Mouse (Mus musculus) liver, embryonic 12.5 days (tissue): ENCODE results near the gene Abcc6. TPM values are rescaled to one million over a fixed set of nuclear protein-coding genes. Genes with fewer than 3 reads are reported as not detected.
"Not testable (repeated sequence)": the region's sequence is repeated elsewhere in the genome, so short reads cannot be mapped to it uniquely, and the experiment has no call there.

Experiments
- ATAC-seq: fragments of 200-750 bp; cut with Nextera tagmentation; 2 replicates; pipeline ENCODE4 v1.8.0; 2017; ENCODE audit warnings: moderate number of reproducible peaks, mild to moderate bottlenecking, moderate library complexity
- H3K27ac ChIP-seq: fragments of 300-500 bp; sonication (generic); 2 replicates; pipeline ENCODE4 v1.5.1; 2016; ENCODE audit warnings: mild to moderate bottlenecking
- H3K27me3 ChIP-seq: fragments of 300-500 bp; sonication (generic); replicated peaks from 2 replicates; pipeline ENCODE4 v1.6.1; 2016; ENCODE audit warnings: mild to moderate bottlenecking, moderate library complexity
- H3K36me3 ChIP-seq: fragments of 300-500 bp; sonication (generic); 2 replicates; pipeline ENCODE4 v1.6.1; 2016; ENCODE audit warnings: mild to moderate bottlenecking, moderate library complexity
- H3K4me1 ChIP-seq: fragments of 300-500 bp; sonication (generic); 2 replicates; pipeline ENCODE4 v1.6.1; 2016
- H3K4me2 ChIP-seq: fragments of 300-500 bp; sonication (generic); 2 replicates; pipeline ENCODE4 v1.6.1; 2016; ENCODE audit warnings: mild to moderate bottlenecking, moderate library complexity
- H3K4me3 ChIP-seq: fragments of 300-500 bp; sonication (generic); 2 replicates; pipeline ENCODE4 v1.5.1; 2016; ENCODE audit warnings: mild to moderate bottlenecking, moderate library complexity
- H3K9ac ChIP-seq: fragments of 300-500 bp; sonication (generic); 2 replicates; pipeline ENCODE4 v1.6.1; 2016; ENCODE audit warnings: mild to moderate bottlenecking, moderate library complexity
- H3K9me3 ChIP-seq: fragments of 300-500 bp; sonication (generic); replicated peaks from 2 replicates; pipeline ENCODE4 v1.6.1; 2016; ENCODE audit warnings: mild to moderate bottlenecking, moderate library complexity
- WGBS: fragments of 180-500 bp; shearing (Covaris S2); methylation state at CpG from one replicate; pipeline ENCODE4 v1.1.7; 2016; ENCODE audit not compliant: insufficient replicate concordance; 5-methylcytosine and 5-hydroxymethylcytosine counted together
- polyA plus RNA-seq: library from polyadenylated mRNA; unstranded; fragments of >200 nt; fragmentation: Nextera tagmentation; extraction: Ambion mirVana; gene quantifications from 2 replicates; pipeline ENCODE4 v1.2.1, GENCODE M21; 2016

Abcc6 gene
- polyA plus RNA-seq, 1 experiment from 2014 or later: 4.9 TPM

- H3K9me3 ChIP-seq: no peaks in the 10 kb centered on the region
- no peak overlapping the region for H3K4me2 ChIP-seq
- no peaks in the 10 kb centered on the region for H3K27me3 ChIP-seq
- H3K9ac ChIP-seq: no peak overlapping the region
- no peaks in the 10 kb centered on the region for H3K36me3 ChIP-seq
- ATAC-seq: peak; percentile 53; the same call in 1 of the 2 replicates
- H3K27ac ChIP-seq: no peak overlapping the region
- no peak overlapping the region for H3K4me3 ChIP-seq
- WGBS: 31% methylated on average over 6 of the region's 6 CpGs
- H3K4me1 ChIP-seq: no peaks in the 10 kb centered on the region
These were observed 56.0 kb downstream of the Abcc6 start for GRCm38 (mm10) chr7:45974103-45974502.

- no peaks in the 10 kb centered on the region for H3K9me3 ChIP-seq
- H3K36me3 ChIP-seq: no peaks in the 10 kb centered on the region
- H3K4me3 ChIP-seq: no peak overlapping the region
- no peak overlapping the region for H3K9ac ChIP-seq
- H3K4me1 ChIP-seq: no peaks in the 10 kb centered on the region
- 72% methylated on average over 6 of the region's 6 CpGs for WGBS
- no peak overlapping the region for H3K27ac ChIP-seq
- no peaks in the 10 kb centered on the region for H3K27me3 ChIP-seq
- no peak overlapping the region for H3K4me2 ChIP-seq
- no peak for ATAC-seq
These were observed 56.8 kb downstream of the Abcc6 start for GRCm38 (mm10) chr7:45973271-45973687.

- Histone ChIP-seq H3K36me3 (no peaks in the 10 kb centered on the region), H3K4me1 (no peaks in the 10 kb centered on the region), H3K4me2 (no peak overlapping the region), H3K27ac (no peak overlapping the region), H3K9ac (no peak overlapping the region), H3K9me3 (no peaks in the 10 kb centered on the region), H3K4me3 (no peak overlapping the region), H3K27me3 (no peaks in the 10 kb centered on the region)
- 56% methylated on average over 11 of the region's 11 CpGs for WGBS
- ATAC-seq: no peak
These were observed 58.0 kb downstream of the Abcc6 start for GRCm38 (mm10) chr7:45971831-45972723.

- 39% methylated on average over 4 of the region's 4 CpGs for WGBS
- Histone ChIP-seq H3K36me3 (no peaks in the 10 kb centered on the region), H3K9me3 (no peaks in the 10 kb centered on the region), H3K4me2 (no peak overlapping the region), H3K27ac (no peak overlapping the region), H3K27me3 (no peaks in the 10 kb centered on the region), H3K4me1 (no peaks in the 10 kb centered on the region), H3K9ac (no peak overlapping the region), H3K4me3 (no peak overlapping the region)
- ATAC-seq: no peak
These were observed 73.5 kb downstream of the Abcc6 start for GRCm38 (mm10) chr7:45956611-45957010.

- Histone ChIP-seq H3K27ac (no peak overlapping the region), H3K9ac (no peak overlapping the region), H3K27me3 (no peaks in the 10 kb centered on the region), H3K9me3 (no peaks in the 10 kb centered on the region), H3K4me2 (no peak overlapping the region), H3K4me3 (no peak overlapping the region), H3K36me3 (no peaks in the 10 kb centered on the region), H3K4me1 (no peaks in the 10 kb centered on the region)
- WGBS: 68% methylated on average over 4 of the region's 4 CpGs
- no peak for ATAC-seq
These were observed 81.0 kb downstream of the Abcc6 start for GRCm38 (mm10) chr7:45949061-45949460.

GRCm38 (mm10) chr7:45943280-45943679 is 86.8 kb downstream of the Abcc6 start:
- not testable (repeated sequence) for H3K4me1 ChIP-seq, H3K36me3 ChIP-seq, ATAC-seq, H3K9me3 ChIP-seq, H3K27ac ChIP-seq, H3K9ac ChIP-seq, H3K4me3 ChIP-seq, H3K4me2 ChIP-seq, H3K27me3 ChIP-seq
- 47% methylated on average over 1 of the region's 1 CpGs for WGBS

- 54% methylated on average over 9 of the region's 9 CpGs for WGBS
- H3K4me2 ChIP-seq: no peak overlapping the region
- no peak for ATAC-seq
These were observed 88.1 kb downstream of the Abcc6 start for GRCm38 (mm10) chr7:45941986-45942385.

GRCm38 (mm10) chr7:45939836-45940235 is 90.3 kb downstream of the Abcc6 start:
- 45% methylated on average over 2 of the region's 2 CpGs for WGBS
- H3K4me3 ChIP-seq: no peak overlapping the region
- H3K9me3 ChIP-seq: no peaks in the 10 kb centered on the region
- ATAC-seq: no peak
- no peaks in the 10 kb centered on the region; the same call in 1 of the 2 replicates for H3K4me1 ChIP-seq
- H3K27me3 ChIP-seq: 0 out of 2 replicates have a peak, but pooled peaks cover 5% of the 10 kb centered on the region
- H3K4me2 ChIP-seq: no peak overlapping the region
- H3K27ac ChIP-seq: no peak overlapping the region
- H3K9ac ChIP-seq: no peak overlapping the region
- no peaks in the 10 kb centered on the region for H3K36me3 ChIP-seq

More at GRCm38 (mm10) chr7:45941986-45942385, 88.1 kb downstream of the Abcc6 start:
- H3K27ac ChIP-seq: no peak overlapping the region
- no peaks in the 10 kb centered on the region for H3K4me1 ChIP-seq
- H3K9me3 ChIP-seq: no peaks in the 10 kb centered on the region
- H3K4me3 ChIP-seq: no peak overlapping the region
- no peaks in the 10 kb centered on the region for H3K36me3 ChIP-seq
- no peak overlapping the region for H3K9ac ChIP-seq
- H3K27me3 ChIP-seq: no peaks in the 10 kb centered on the region

- Histone ChIP-seq H3K27ac (no peak overlapping the region), H3K4me2 (no peak overlapping the region), H3K4me3 (no peak overlapping the region), H3K27me3 (0 out of 2 replicates have a peak, but pooled peaks cover 5% of the 10 kb centered on the region), H3K9me3 (peaks cover 7% of the 10 kb centered on the region; the same call in 1 of the 2 replicates), H3K36me3 (no peaks in the 10 kb centered on the region), H3K9ac (no peak overlapping the region), H3K4me1 (no peaks in the 10 kb centered on the region; the same call in 1 of the 2 replicates)
- whole genome bisulfite sequencing: 17% methylated on average over 7 of the region's 7 CpGs
- no peak for ATAC-seq
These were observed 95.0 kb downstream of the Abcc6 start for GRCm38 (mm10) chr7:45935114-45935513.

- not testable (repeated sequence) for H3K36me3 ChIP-seq, H3K27me3 ChIP-seq, H3K27ac ChIP-seq, H3K9me3 ChIP-seq, H3K4me2 ChIP-seq, H3K4me1 ChIP-seq, H3K9ac ChIP-seq, H3K4me3 ChIP-seq, ATAC-seq
- 80% methylated on average over 12 of the region's 12 CpGs for WGBS
These were observed 96.3 kb downstream of the Abcc6 start for GRCm38 (mm10) chr7:45933766-45934165.

- H3K4me1 ChIP-seq: peaks cover 10% of the 10 kb centered on the region
- 90% methylated on average over 1 of the region's 1 CpGs for WGBS
- peaks cover 7% of the 10 kb centered on the region; the same call in 1 of the 2 replicates for H3K27me3 ChIP-seq
- no peak overlapping the region for H3K4me3 ChIP-seq
- H3K9ac ChIP-seq: no peak overlapping the region
- H3K27ac ChIP-seq: no peak overlapping the region
- ATAC-seq: no peak
- H3K9me3 ChIP-seq: peaks cover 7% of the 10 kb centered on the region; the same call in 1 of the 2 replicates
- no peak overlapping the region for H3K4me2 ChIP-seq
- H3K36me3 ChIP-seq: no peaks in the 10 kb centered on the region
These were observed 100.4 kb downstream of the Abcc6 start for GRCm38 (mm10) chr7:45929688-45930087.

GRCm38 (mm10) chr7:45928626-45929295 is 101.3 kb downstream of the Abcc6 start:
- no peak overlapping the region for H3K4me3 ChIP-seq
- H3K27ac ChIP-seq: no peak overlapping the region
- H3K36me3 ChIP-seq: no peaks in the 10 kb centered on the region
- no peak overlapping the region for H3K4me2 ChIP-seq
- peaks cover 7% of the 10 kb centered on the region; the same call in 1 of the 2 replicates for H3K27me3 ChIP-seq
- no peak for ATAC-seq
- H3K9me3 ChIP-seq: peaks cover 7% of the 10 kb centered on the region; the same call in 1 of the 2 replicates
- H3K4me1 ChIP-seq: peaks cover 19% of the 10 kb centered on the region
- WGBS: 31% methylated on average over 19 of the region's 23 CpGs
- H3K9ac ChIP-seq: no peak overlapping the region
